Mouse (Mus musculus) urinary bladder, postnatal 36 days (tissue): ENCODE data around the gene Ism2.
"Not testable (repeated sequence)": the region's sequence is repeated elsewhere in the genome, so short reads cannot be mapped to it uniquely, and the experiment has no call there.

Experiments
- DNase-seq, 2 experiments: peaks; one replicate each; pipeline ENCODE4 v3.0.0; 2022; ENCODE audit warnings: low spot score in 2 of 2, mixed read lengths in 1 of 2

The Ism2 gene

GRCm38 (mm10) chr12:87289100-87289499, 10.4 kb downstream of the Ism2 start:
- DNase-seq = no peak

- no peak for DNase-seq
These were observed 14.8 kb downstream of the Ism2 start for GRCm38 (mm10) chr12:87284726-87285125.

- no peak for DNase-seq
These were observed 15.2 kb downstream of the Ism2 start for GRCm38 (mm10) chr12:87284268-87284667.

- DNase-seq = no peak
These were observed 15.8 kb downstream of the Ism2 start for GRCm38 (mm10) chr12:87283706-87284105.

- DNase-seq = no peak
These were observed 16.8 kb downstream of the Ism2 start for GRCm38 (mm10) chr12:87282743-87283142.

- no peak for DNase-seq
These were observed 17.7 kb downstream of the Ism2 start for GRCm38 (mm10) chr12:87281766-87282165.

GRCm38 (mm10) chr12:87279879-87280278, 19.6 kb downstream of the Ism2 start:
- no peak for DNase-seq

GRCm38 (mm10) chr12:87279350-87279749, 20.2 kb downstream of the Ism2 start:
- DNase-seq = no peak

- no peak for DNase-seq
These were observed 21.3 kb downstream of the Ism2 start for GRCm38 (mm10) chr12:87278118-87278730.

- DNase-seq = not testable (repeated sequence)
These were observed 22.3 kb downstream of the Ism2 start for GRCm38 (mm10) chr12:87277251-87277650.

- no peak for DNase-seq
These were observed 24.4 kb downstream of the Ism2 start for GRCm38 (mm10) chr12:87274853-87275831.

GRCm38 (mm10) chr12:87267682-87268081, 31.8 kb downstream of the Ism2 start:
- no peak for DNase-seq

- DNase-seq = peak; percentile 9
These were observed 32.5 kb downstream of the Ism2 start for GRCm38 (mm10) chr12:87266827-87267603.

GRCm38 (mm10) chr12:87266108-87266826, 33.2 kb downstream of the Ism2 start, which contains the start of the genes Vipas39 and Ahsa1:
Gene Vipas39, minus strand, starts transcription at chr12:87266256.
Gene Ahsa1, plus strand, starts transcription at chr12:87266479.
- DNase-seq = peak; percentile 83 to 84

GRCm38 (mm10) chr12:87265444-87265843, 34.1 kb downstream of the Ism2 start:
- no peak for DNase-seq

GRCm38 (mm10) chr12:87260562-87260961, 38.9 kb downstream of the Ism2 start:
- no peak for DNase-seq

- DNase-seq = no peak
These were observed 42.9 kb downstream of the Ism2 start for GRCm38 (mm10) chr12:87256629-87257028.

- no peak for DNase-seq
These were observed 45.6 kb downstream of the Ism2 start for GRCm38 (mm10) chr12:87253878-87254277.

- no peak for DNase-seq
These were observed 49.3 kb downstream of the Ism2 start for GRCm38 (mm10) chr12:87250161-87250560.

GRCm38 (mm10) chr12:87238632-87239031, 60.9 kb downstream of the Ism2 start, which contains the start of gene Noxred1:
Gene Noxred1, minus strand, starts transcription at chr12:87238732.
- no peak for DNase-seq

- no peak for DNase-seq
These were observed 62.5 kb downstream of the Ism2 start for GRCm38 (mm10) chr12:87236882-87237483.
